Mouse (Mus musculus): ENCODE measurements around the gene Higd2a. TPM values are rescaled to one million over a fixed set of nuclear protein-coding genes. Genes with fewer than 3 reads are reported as not detected.

Gene Higd2a
- polyA plus RNA-seq, 1 experiment from 2014 or later, result 207 TPM

- Histone ChIP-seq H3K27ac (ENCODE audit: low read length) (no peak overlapping the region), H3K9ac (replicated peaks; ENCODE audit: low read depth, low read length) (no peak overlapping the region), H3K36me3 (ENCODE audit: control insufficient read depth, insufficient read depth) (no peaks in the 10 kb centered on the region), H3K4me1 (replicated peaks; ENCODE audit: control insufficient read depth, insufficient read depth, low read length) (peaks cover 26% of the 10 kb centered on the region), H3K4me3 (replicated peaks; ENCODE audit: low read length) (no peak overlapping the region), H3K4me2 (ENCODE audit: low read length) (no peak overlapping the region), H3K9me3 (ENCODE audit: control insufficient read depth, low read length) (no peaks in the 10 kb centered on the region), H3K27me3 (replicated peaks; ENCODE audit: control insufficient read depth, insufficient read depth, low read length) (no peaks in the 10 kb centered on the region)
- no peak for ATAC-seq
- WGBS, result 95% methylated on average over 11 of the region's 11 CpGs
Observed at GRCm38 (mm10) chr13:54593617-54594016, 3.6 kb downstream of the Higd2a start.

GRCm38 (mm10) chr13:54596107-54596690, 6.2 kb downstream of the Higd2a start:
- Histone ChIP-seq H3K4me3 (replicated peaks; ENCODE audit: low read length) (no peak overlapping the region), H3K27ac (ENCODE audit: low read length) (no peak overlapping the region), H3K4me2 (ENCODE audit: low read length) (no peak overlapping the region), H3K27me3 (replicated peaks; ENCODE audit: control insufficient read depth, insufficient read depth, low read length) (no peaks in the 10 kb centered on the region), H3K9ac (replicated peaks; ENCODE audit: low read depth, low read length) (no peak overlapping the region), H3K36me3 (ENCODE audit: control insufficient read depth, insufficient read depth) (no peaks in the 10 kb centered on the region), H3K4me1 (replicated peaks; ENCODE audit: control insufficient read depth, insufficient read depth, low read length) (peaks cover 12% of the 10 kb centered on the region), H3K9me3 (ENCODE audit: control insufficient read depth, low read length) (no peaks in the 10 kb centered on the region)
- ATAC-seq, result no peak
- WGBS, result 76% methylated on average over 8 of the region's 8 CpGs

- H3K36me3 ChIP-seq (ENCODE audit: control insufficient read depth, insufficient read depth), result no peaks in the 10 kb centered on the region; the same call in 1 of the 2 replicates
- 68% methylated on average over 5 of the region's 5 CpGs for WGBS
- H3K27ac ChIP-seq (ENCODE audit: low read length), result no peak overlapping the region
- H3K27me3 ChIP-seq (replicated peaks; ENCODE audit: control insufficient read depth, insufficient read depth, low read length), result no peaks in the 10 kb centered on the region
- no peak overlapping the region for H3K4me2 ChIP-seq (ENCODE audit: low read length)
- no peak for ATAC-seq
- no peak overlapping the region for H3K4me3 ChIP-seq (replicated peaks; ENCODE audit: low read length)
- H3K4me1 ChIP-seq (replicated peaks; ENCODE audit: control insufficient read depth, insufficient read depth, low read length), result peaks cover 6% of the 10 kb centered on the region
- H3K9ac ChIP-seq (replicated peaks; ENCODE audit: low read depth, low read length), result no peak overlapping the region
- no peaks in the 10 kb centered on the region for H3K9me3 ChIP-seq (ENCODE audit: control insufficient read depth, low read length)
Observed at GRCm38 (mm10) chr13:54596870-54597269, 6.9 kb downstream of the Higd2a start.

- no peaks in the 10 kb centered on the region for H3K9me3 ChIP-seq (ENCODE audit: control insufficient read depth, low read length)
- H3K4me2 ChIP-seq (ENCODE audit: low read length), result no peak overlapping the region
- no peaks in the 10 kb centered on the region for H3K27me3 ChIP-seq (replicated peaks; ENCODE audit: control insufficient read depth, insufficient read depth, low read length)
- 94% methylated on average over 12 of the region's 12 CpGs for WGBS
- H3K9ac ChIP-seq (replicated peaks; ENCODE audit: low read depth, low read length), result no peak overlapping the region
- no peaks in the 10 kb centered on the region; the same call in 1 of the 2 replicates for H3K36me3 ChIP-seq (ENCODE audit: control insufficient read depth, insufficient read depth)
- H3K4me1 ChIP-seq (replicated peaks; ENCODE audit: control insufficient read depth, insufficient read depth, low read length), result 0 out of 2 replicates have a peak, but pooled peaks cover 3% of the 10 kb centered on the region
- no peak overlapping the region for H3K4me3 ChIP-seq (replicated peaks; ENCODE audit: low read length)
- ATAC-seq, result no peak
- no peak overlapping the region for H3K27ac ChIP-seq (ENCODE audit: low read length)
Observed at GRCm38 (mm10) chr13:54598622-54599143, 8.7 kb downstream of the Higd2a start.

- H3K27me3 ChIP-seq (replicated peaks; ENCODE audit: control insufficient read depth, insufficient read depth, low read length), result no peaks in the 10 kb centered on the region
- H3K4me2 ChIP-seq (ENCODE audit: low read length), result no peak overlapping the region
- no peaks in the 10 kb centered on the region for H3K4me1 ChIP-seq (replicated peaks; ENCODE audit: control insufficient read depth, insufficient read depth, low read length)
- H3K4me3 ChIP-seq (replicated peaks; ENCODE audit: low read length), result no peak overlapping the region
- no peak for ATAC-seq
- no peaks in the 10 kb centered on the region; the same call in none of the 2 replicates for H3K36me3 ChIP-seq (ENCODE audit: control insufficient read depth, insufficient read depth)
- no peak overlapping the region for H3K27ac ChIP-seq (ENCODE audit: low read length)
- no peaks in the 10 kb centered on the region for H3K9me3 ChIP-seq (ENCODE audit: control insufficient read depth, low read length)
- WGBS, result 63% methylated on average over 3 of the region's 3 CpGs
- H3K9ac ChIP-seq (replicated peaks; ENCODE audit: low read depth, low read length), result no peak overlapping the region
Observed at GRCm38 (mm10) chr13:54602639-54603111, 12.7 kb downstream of the Higd2a start.

- no peaks in the 10 kb centered on the region; the same call in none of the 2 replicates for H3K36me3 ChIP-seq (ENCODE audit: control insufficient read depth, insufficient read depth)
- no peak overlapping the region for H3K4me2 ChIP-seq (ENCODE audit: low read length)
- H3K9ac ChIP-seq (replicated peaks; ENCODE audit: low read depth, low read length), result no peak overlapping the region
- no peak overlapping the region for H3K4me3 ChIP-seq (replicated peaks; ENCODE audit: low read length)
- H3K9me3 ChIP-seq (ENCODE audit: control insufficient read depth, low read length), result no peaks in the 10 kb centered on the region
- no peaks in the 10 kb centered on the region for H3K27me3 ChIP-seq (replicated peaks; ENCODE audit: control insufficient read depth, insufficient read depth, low read length)
- ATAC-seq, result no peak
- H3K27ac ChIP-seq (ENCODE audit: low read length), result no peak overlapping the region
- H3K4me1 ChIP-seq (replicated peaks; ENCODE audit: control insufficient read depth, insufficient read depth, low read length), result peaks cover 3% of the 10 kb centered on the region
Observed at GRCm38 (mm10) chr13:54603501-54603900, 13.5 kb downstream of the Higd2a start.

GRCm38 (mm10) chr13:54604221-54604620, 14.2 kb downstream of the Higd2a start:
- WGBS, result 39% methylated on average over 4 of the region's 4 CpGs
- no peak for ATAC-seq

GRCm38 (mm10) chr13:54605426-54605825, 15.4 kb downstream of the Higd2a start:
- ATAC-seq, result no peak
- no peak overlapping the region for H3K4me2 ChIP-seq (ENCODE audit: low read length)
- no peaks in the 10 kb centered on the region for H3K27me3 ChIP-seq (replicated peaks; ENCODE audit: control insufficient read depth, insufficient read depth, low read length)
- H3K9me3 ChIP-seq (ENCODE audit: control insufficient read depth, low read length), result no peaks in the 10 kb centered on the region
- H3K9ac ChIP-seq (replicated peaks; ENCODE audit: low read depth, low read length), result no peak overlapping the region
- no peak overlapping the region for H3K27ac ChIP-seq (ENCODE audit: low read length)
- WGBS, result 78% methylated on average over 5 of the region's 5 CpGs
- peaks cover 16% of the 10 kb centered on the region for H3K4me1 ChIP-seq (replicated peaks; ENCODE audit: control insufficient read depth, insufficient read depth, low read length)
- H3K4me3 ChIP-seq (replicated peaks; ENCODE audit: low read length), result no peak overlapping the region
- no peaks in the 10 kb centered on the region; the same call in none of the 2 replicates for H3K36me3 ChIP-seq (ENCODE audit: control insufficient read depth, insufficient read depth)

More at GRCm38 (mm10) chr13:54604221-54604620, 14.2 kb downstream of the Higd2a start:
- no peaks in the 10 kb centered on the region for H3K27me3 ChIP-seq (replicated peaks; ENCODE audit: control insufficient read depth, insufficient read depth, low read length)
- no peak overlapping the region for H3K4me3 ChIP-seq (replicated peaks; ENCODE audit: low read length)
- H3K9ac ChIP-seq (replicated peaks; ENCODE audit: low read depth, low read length), result no peak overlapping the region
- no peaks in the 10 kb centered on the region for H3K9me3 ChIP-seq (ENCODE audit: control insufficient read depth, low read length)
- peaks cover 10% of the 10 kb centered on the region for H3K4me1 ChIP-seq (replicated peaks; ENCODE audit: control insufficient read depth, insufficient read depth, low read length)
- no peak overlapping the region for H3K4me2 ChIP-seq (ENCODE audit: low read length)
- H3K36me3 ChIP-seq (ENCODE audit: control insufficient read depth, insufficient read depth), result no peaks in the 10 kb centered on the region; the same call in none of the 2 replicates
- H3K27ac ChIP-seq (ENCODE audit: low read length), result no peak overlapping the region

GRCm38 (mm10) chr13:54607204-54607603, 17.2 kb downstream of the Higd2a start:
- Histone ChIP-seq H3K27ac (ENCODE audit: low read length) (no peak overlapping the region), H3K27me3 (replicated peaks; ENCODE audit: control insufficient read depth, insufficient read depth, low read length) (no peaks in the 10 kb centered on the region), H3K36me3 (ENCODE audit: control insufficient read depth, insufficient read depth) (no peaks in the 10 kb centered on the region; the same call in 1 of the 2 replicates), H3K4me1 (replicated peaks; ENCODE audit: control insufficient read depth, insufficient read depth, low read length) (peaks cover 25% of the 10 kb centered on the region), H3K9me3 (ENCODE audit: control insufficient read depth, low read length) (no peaks in the 10 kb centered on the region), H3K4me2 (ENCODE audit: low read length) (no peak overlapping the region), H3K9ac (replicated peaks; ENCODE audit: low read depth, low read length) (no peak overlapping the region), H3K4me3 (replicated peaks; ENCODE audit: low read length) (no peak overlapping the region)
- WGBS, result 72% methylated on average over 5 of the region's 5 CpGs
- ATAC-seq, result no peak

All from forebrain, embryonic 16.5 days (tissue).